Mouse (Mus musculus) heart, postnatal 25 days (tissue): Measurements from ENCODE around the gene Angptl4. TPM values are rescaled to one million over a fixed set of nuclear protein-coding genes. Genes with fewer than 3 reads are reported as not detected.
"Not testable (repeated sequence)": the region's sequence is repeated elsewhere in the genome, so short reads cannot be mapped to it uniquely, and the experiment has no call there.

ENCODE experiments used
- DNase-seq: peaks from one replicate; pipeline ENCODE4 v3.0.0; 2022; ENCODE audit warnings: low spot score
- intact Hi-C: fragments of 180-260 bp; cut with DNase I; formaldehyde crosslinking; loops from one replicate; pipeline ENCODE4 v1.15.1; 2025
- total RNA-seq, 2 experiments: library from RNA; stranded (reverse); gene quantifications; 2 replicates each; pipeline ENCODE4 v1.2.3; 2021

Angptl4 gene
- 10 to 100 TPM in 1 of 2 experiments, 1 to 10 TPM in 1; 8.4 to 21.7 TPM for total RNA-seq

- intact Hi-C loops: no loop called here
Measured at GRCm38 (mm10) chr17:33781124-33781977, at the start of gene Angptl4. Gene Angptl4, minus strand, starts transcription at chr17:33781830.

DNA sequence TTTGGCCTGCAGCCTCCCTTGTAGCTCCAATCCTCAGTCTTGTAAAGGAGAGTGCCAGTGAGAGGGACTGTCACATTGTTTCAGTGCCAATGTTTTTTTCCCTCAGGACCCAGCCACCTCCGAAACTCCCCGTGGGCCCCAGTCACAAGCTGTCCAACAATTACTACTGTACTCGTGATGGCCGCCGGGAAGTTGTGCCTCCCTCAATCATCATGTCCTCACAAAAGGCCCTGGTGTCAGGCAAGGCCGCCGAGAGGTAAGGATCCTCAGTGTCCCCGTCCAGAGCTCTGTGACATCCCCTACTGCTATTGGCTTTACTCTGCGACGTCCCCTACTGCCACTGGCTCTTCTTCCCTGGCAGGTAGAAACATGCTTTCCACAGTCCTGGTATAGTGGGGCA, 47.9 kb upstream of the Angptl4 start:
- intact Hi-C loops: no loop called here
- no peak for DNase-seq

More at GRCm38 (mm10) chr17:33781124-33781977, at the start of gene Angptl4:
- DNase-seq: peak; percentile 70

DNA sequence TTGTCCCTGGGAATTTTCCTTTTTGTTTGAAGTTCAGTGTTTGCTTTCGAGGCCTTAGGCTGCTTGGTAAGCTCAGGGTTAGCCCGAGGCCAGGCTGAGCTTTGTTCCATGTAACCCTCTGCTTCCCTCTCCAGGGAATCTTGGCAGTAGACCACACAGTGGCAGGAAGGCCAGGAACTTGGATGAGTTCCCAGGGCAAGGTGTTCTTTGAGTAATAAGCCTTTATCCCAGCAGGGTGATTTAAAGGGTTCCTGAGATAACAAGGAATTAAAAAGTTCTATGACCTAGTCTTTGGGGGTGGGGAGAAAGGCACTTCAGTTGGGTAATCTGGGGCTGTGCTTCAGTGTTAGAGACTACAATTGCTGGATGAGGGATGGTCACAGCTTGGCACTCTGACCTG, 47.3 kb upstream of the Angptl4 start:
- peak; percentile 61 for DNase-seq
- intact Hi-C loops: no loop called here

DNA sequence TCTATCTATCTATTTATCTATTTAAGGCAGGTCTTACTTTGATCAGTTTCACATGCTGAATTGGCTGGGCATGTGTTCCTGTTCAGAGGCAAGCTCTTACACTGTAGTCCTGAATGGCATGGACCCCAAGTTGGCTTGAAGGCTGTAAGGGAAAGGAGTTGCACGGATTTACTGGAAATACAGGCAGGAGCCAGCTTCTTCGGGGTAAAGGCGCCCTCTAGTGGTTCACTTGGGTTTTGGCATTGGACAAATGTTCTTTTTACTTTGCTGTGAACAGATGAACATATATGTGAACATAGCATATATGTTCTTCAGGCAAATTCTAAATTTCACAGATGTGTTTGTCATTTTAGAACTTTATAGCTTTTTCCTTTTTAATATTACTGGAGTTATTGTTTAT, 45.2 kb upstream of the Angptl4 start:
- intact Hi-C loops: no loop called here
- no peak for DNase-seq

GRCm38 (mm10) chr17:33825462-33825861, 43.8 kb upstream of the Angptl4 start:
- intact Hi-C loops: no loop called here
- no peak for DNase-seq

GRCm38 (mm10) chr17:33824997-33825330, 43.3 kb upstream of the Angptl4 start:
- DNase-seq, intact Hi-C loops: not testable (repeated sequence)

- intact Hi-C loops: no loop called here
- DNase-seq: peak; percentile 96
Measured at GRCm38 (mm10) chr17:33824084-33824996, 42.7 kb upstream of the Angptl4 start, which contains the start of the genes Rps28 and Ndufa7. Gene Rps28, minus strand, starts transcription at chr17:33824562. Gene Ndufa7, plus strand, starts transcription at chr17:33824572.

DNA sequence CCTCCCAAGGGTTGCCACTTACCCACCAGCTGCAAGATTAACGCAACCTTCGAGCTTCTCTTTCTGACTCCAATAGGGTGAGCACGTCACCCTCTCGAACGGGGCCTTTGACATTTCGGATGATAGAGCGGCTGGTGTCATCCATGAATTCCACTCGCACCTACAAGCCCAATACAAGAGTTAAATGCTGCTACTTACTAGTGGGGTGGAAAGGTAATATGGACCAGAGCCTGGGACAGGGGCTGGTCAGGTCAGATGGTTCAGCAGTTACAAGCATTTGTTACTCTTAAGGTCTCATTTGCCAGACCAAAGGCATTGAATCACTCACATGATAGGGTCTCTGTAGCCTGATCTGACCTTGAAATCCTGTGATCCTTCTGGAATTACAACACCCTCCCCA, 41.5 kb upstream of the Angptl4 start:
- intact Hi-C loops: not testable (repeated sequence)

GRCm38 (mm10) chr17:33822436-33822959, 40.9 kb upstream of the Angptl4 start:
- intact Hi-C loops: no loop called here
- no peak for DNase-seq

More for the DNA sequence above, 41.5 kb upstream of the Angptl4 start:
- not testable (repeated sequence) for DNase-seq

DNA sequence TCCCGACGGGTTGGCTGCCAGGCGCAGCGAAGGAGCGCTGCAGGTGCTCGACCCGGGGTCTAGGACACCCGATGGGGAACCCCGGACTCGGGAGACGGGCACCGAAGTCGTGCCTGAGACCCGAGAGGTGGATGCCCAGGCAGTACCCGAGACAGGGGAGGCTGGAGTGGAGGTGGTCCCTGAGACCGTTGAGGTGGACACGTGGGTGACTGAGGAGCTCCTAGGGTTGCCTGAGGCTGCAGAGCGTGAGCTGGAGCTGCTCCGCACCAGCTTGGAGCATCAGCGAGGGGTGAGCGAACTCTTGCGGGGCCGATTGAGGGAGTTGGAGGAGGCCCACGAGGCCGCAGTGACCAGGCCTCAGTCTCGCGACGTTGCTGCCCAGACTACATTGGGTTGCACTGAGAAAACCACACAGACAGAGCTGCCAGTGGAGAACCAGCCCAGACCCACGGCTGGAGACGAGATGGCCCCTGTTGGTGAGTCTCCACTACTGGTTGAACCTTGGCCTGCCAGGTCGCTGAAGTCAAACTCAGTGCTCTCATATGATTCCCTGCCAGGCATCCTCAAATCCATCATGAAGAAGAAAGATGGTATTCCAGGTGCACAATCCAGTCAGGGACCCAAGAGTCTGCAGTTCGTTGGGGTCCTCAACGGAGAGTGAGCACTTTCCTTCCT, 36.5 kb upstream of the Angptl4 start:
- intact Hi-C loops: no loop called here

GRCm38 (mm10) chr17:33817184-33817968, 35.7 kb upstream of the Angptl4 start:
- peak; percentile 83 for DNase-seq
- intact Hi-C loops: no loop called here

More for the DNA sequence above, 36.5 kb upstream of the Angptl4 start:
- DNase-seq: no peak

DNA sequence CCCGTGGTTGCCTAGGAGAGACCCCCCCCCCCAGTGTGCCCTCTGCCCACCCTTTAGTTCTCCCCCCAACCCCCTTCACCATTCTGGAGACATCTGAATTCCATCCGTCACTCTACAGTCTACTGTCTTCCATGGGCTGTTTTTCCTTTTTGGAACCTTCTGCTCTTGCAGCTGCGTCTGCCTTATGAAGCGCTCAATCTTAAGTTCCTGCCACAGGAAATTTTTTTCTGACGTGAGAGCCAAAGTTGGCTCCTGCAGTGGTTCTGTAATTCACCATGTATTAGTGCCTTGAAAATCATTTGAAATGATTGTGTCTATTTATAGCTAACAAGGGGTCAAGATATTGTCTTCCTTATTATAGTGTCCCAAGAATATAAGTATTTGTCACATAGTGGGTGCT, 35.0 kb upstream of the Angptl4 start:
- intact Hi-C loops: no loop called here

DNA sequence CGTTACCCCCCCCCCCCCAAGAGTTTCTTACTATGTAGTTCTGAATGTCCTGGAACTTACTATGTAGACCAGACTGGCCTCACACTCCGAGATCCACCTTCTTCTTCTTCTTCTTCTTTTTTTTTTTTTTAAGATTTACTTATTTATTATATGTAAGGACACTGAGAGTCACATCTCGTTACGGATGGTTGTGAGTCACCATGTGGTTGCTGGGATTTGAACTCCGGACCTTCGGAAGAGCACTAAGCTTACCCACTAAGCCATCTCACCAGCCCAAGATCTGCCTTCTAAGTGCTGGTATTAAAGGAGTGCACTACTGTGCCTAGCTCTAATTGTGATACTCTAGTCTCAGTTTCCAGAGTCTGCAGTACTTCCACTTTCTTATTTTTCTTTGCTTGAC, 33.8 kb upstream of the Angptl4 start:
- intact Hi-C loops: no loop called here
- no peak for DNase-seq

More for the DNA sequence above, 35.0 kb upstream of the Angptl4 start:
- DNase-seq: no peak

- intact Hi-C loops: no loop called here
- peak; percentile 66 for DNase-seq
Measured at GRCm38 (mm10) chr17:33812990-33813389, 31.4 kb upstream of the Angptl4 start.

- intact Hi-C loops: no loop called here
- no peak for DNase-seq
Measured at GRCm38 (mm10) chr17:33812475-33812874, 30.8 kb upstream of the Angptl4 start.

DNA sequence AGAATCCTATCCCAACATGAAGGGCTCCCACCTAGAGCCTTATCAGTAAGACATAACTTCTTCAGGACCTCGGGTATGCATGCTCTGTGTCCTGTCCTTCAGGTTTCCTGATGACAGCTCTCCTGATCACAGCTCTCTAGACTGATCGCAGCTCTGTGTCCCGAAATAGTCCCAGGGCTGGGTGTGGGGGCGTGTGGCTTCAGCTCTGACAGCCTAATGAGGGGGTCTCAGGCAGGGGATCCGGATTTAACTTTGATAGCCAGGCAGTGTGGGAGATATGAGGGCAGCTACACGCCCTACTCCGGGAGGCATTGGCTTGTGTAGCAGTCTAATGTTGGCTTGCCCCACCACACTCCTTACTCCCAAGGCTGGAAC, 29.5 kb upstream of the Angptl4 start:
- no peak for DNase-seq
- intact Hi-C loops: no loop called here

GRCm38 (mm10) chr17:33810334-33811141, 28.9 kb upstream of the Angptl4 start, which contains the start of gene Kank3:
Gene Kank3, plus strand, starts transcription at chr17:33810519.
- peak; percentile 90 for DNase-seq
- intact Hi-C loops: no loop called here

GRCm38 (mm10) chr17:33808192-33808591, 26.6 kb upstream of the Angptl4 start:
- intact Hi-C loops: loop anchor here (10.0 kb wide), 1 partner anchor 253 kb away; the partner anchor contains the start of gene Myo1f

More at GRCm38 (mm10) chr17:33808192-33808591, 26.6 kb upstream of the Angptl4 start:
- DNase-seq: no peak
